Mouse (Mus musculus): Measurements from ENCODE around the gene Dchs1. TPM values are rescaled to one million over a fixed set of nuclear protein-coding genes. Genes with fewer than 3 reads are reported as not detected.
A peak's percentile ranks its signal among the peaks of the same experiment; 100 is the strongest.

The Dchs1 gene
- polyA plus RNA-seq, 1 experiment from 2014 or later = 14.8 TPM

GRCm38 (mm10) chr7:105806125-105806524, 18.7 kb upstream of the Dchs1 start:
- Histone ChIP-seq H3K4me1 (peaks cover 9% of the 10 kb centered on the region), H3K9me3 (no peaks in the 10 kb centered on the region), H3K4me3 (no peak overlapping the region), H3K27ac (replicated peaks) (no peak overlapping the region), H3K27me3 (replicated peaks; ENCODE audit: low read depth, poor library complexity, severe bottlenecking) (no peaks in the 10 kb centered on the region), H3K36me3 (replicated peaks) (peaks cover 33% of the 10 kb centered on the region)
- DNase-seq (ENCODE audit: low spot score) = no peak
- WGBS = 80% methylated on average over 5 of the region's 5 CpGs

GRCm38 (mm10) chr7:105803428-105803827, 16.0 kb upstream of the Dchs1 start:
- Histone ChIP-seq H3K36me3 (replicated peaks) (peaks cover 18% of the 10 kb centered on the region), H3K4me1 (no peaks in the 10 kb centered on the region), H3K9me3 (no peaks in the 10 kb centered on the region), H3K27me3 (replicated peaks; ENCODE audit: low read depth, poor library complexity, severe bottlenecking) (no peaks in the 10 kb centered on the region), H3K27ac (replicated peaks) (no peak overlapping the region), H3K4me3 (no peak overlapping the region)
- DNase-seq (ENCODE audit: low spot score) = no peak

- no peak overlapping the region for H3K27ac ChIP-seq (replicated peaks)
- H3K27me3 ChIP-seq (replicated peaks; ENCODE audit: low read depth, poor library complexity, severe bottlenecking) = no peaks in the 10 kb centered on the region
- H3K4me1 ChIP-seq = no peaks in the 10 kb centered on the region
- H3K9me3 ChIP-seq = no peaks in the 10 kb centered on the region
- no peak for DNase-seq (ENCODE audit: low spot score)
- no peak overlapping the region for H3K4me3 ChIP-seq
- peaks cover 11% of the 10 kb centered on the region for H3K36me3 ChIP-seq (replicated peaks)
- WGBS = 50% methylated on average over 1 of the region's 1 CpGs
Measured at GRCm38 (mm10) chr7:105802771-105803170, 15.3 kb upstream of the Dchs1 start.

- Histone ChIP-seq H3K9me3 (no peaks in the 10 kb centered on the region), H3K4me1 (no peaks in the 10 kb centered on the region), H3K27ac (replicated peaks) (no peak overlapping the region), H3K4me3 (no peak overlapping the region), H3K36me3 (replicated peaks) (peaks cover 7% of the 10 kb centered on the region), H3K27me3 (replicated peaks; ENCODE audit: low read depth, poor library complexity, severe bottlenecking) (no peaks in the 10 kb centered on the region)
- WGBS = 54% methylated on average over 2 of the region's 2 CpGs
- DNase-seq (ENCODE audit: low spot score) = no peak
Measured at GRCm38 (mm10) chr7:105802312-105802711, 14.9 kb upstream of the Dchs1 start.

GRCm38 (mm10) chr7:105796972-105797371, 9.5 kb upstream of the Dchs1 start:
- WGBS = 94% methylated on average over 3 of the region's 3 CpGs
- H3K4me1 ChIP-seq = no peaks in the 10 kb centered on the region
- DNase-seq (ENCODE audit: low spot score) = no peak
- H3K4me3 ChIP-seq = no peak overlapping the region
- no peaks in the 10 kb centered on the region for H3K36me3 ChIP-seq (replicated peaks)
- H3K27me3 ChIP-seq (replicated peaks; ENCODE audit: low read depth, poor library complexity, severe bottlenecking) = no peaks in the 10 kb centered on the region
- H3K9me3 ChIP-seq = no peaks in the 10 kb centered on the region
- H3K27ac ChIP-seq (replicated peaks) = no peak overlapping the region

GRCm38 (mm10) chr7:105795759-105796366, 8.4 kb upstream of the Dchs1 start:
- Histone ChIP-seq H3K4me1 (no peaks in the 10 kb centered on the region), H3K27ac (replicated peaks) (no peak overlapping the region), H3K9me3 (no peaks in the 10 kb centered on the region), H3K27me3 (replicated peaks; ENCODE audit: low read depth, poor library complexity, severe bottlenecking) (peaks cover 5% of the 10 kb centered on the region; the same call in 1 of the 2 replicates), H3K4me3 (no peak overlapping the region), H3K36me3 (replicated peaks) (no peaks in the 10 kb centered on the region)
- DNase-seq (ENCODE audit: low spot score) = no peak
- WGBS = 21% methylated on average over 7 of the region's 7 CpGs

- H3K27me3 ChIP-seq (replicated peaks; ENCODE audit: low read depth, poor library complexity, severe bottlenecking) = peaks cover 22% of the 10 kb centered on the region
- no peaks in the 10 kb centered on the region for H3K9me3 ChIP-seq
- 82% methylated on average over 7 of the region's 7 CpGs for WGBS
- no peak overlapping the region for H3K27ac ChIP-seq (replicated peaks)
- peaks cover under 1% of the 10 kb centered on the region; the same call in 1 of the 2 replicates for H3K4me1 ChIP-seq
- no peak for DNase-seq (ENCODE audit: low spot score)
- H3K36me3 ChIP-seq (replicated peaks) = no peaks in the 10 kb centered on the region
- H3K4me3 ChIP-seq = no peak overlapping the region
Measured at GRCm38 (mm10) chr7:105793701-105794100, 6.2 kb upstream of the Dchs1 start.

GRCm38 (mm10) chr7:105791147-105791546, 3.7 kb upstream of the Dchs1 start:
- no peak overlapping the region for H3K4me3 ChIP-seq
- peaks cover 31% of the 10 kb centered on the region for H3K27me3 ChIP-seq (replicated peaks; ENCODE audit: low read depth, poor library complexity, severe bottlenecking)
- H3K27ac ChIP-seq (replicated peaks) = no peak overlapping the region
- H3K9me3 ChIP-seq = no peaks in the 10 kb centered on the region
- H3K36me3 ChIP-seq (replicated peaks) = peaks cover 1% of the 10 kb centered on the region
- DNase-seq (ENCODE audit: low spot score) = no peak
- WGBS = 94% methylated on average over 1 of the region's 1 CpGs
- H3K4me1 ChIP-seq = peaks cover 22% of the 10 kb centered on the region

- WGBS = 4% methylated on average over 20 of the region's 20 CpGs
- peak; percentile 66 for DNase-seq (ENCODE audit: low spot score)
- peak overlapping the region; percentile 87 for H3K4me3 ChIP-seq
- peaks cover 43% of the 10 kb centered on the region for H3K36me3 ChIP-seq (replicated peaks)
- peaks cover 34% of the 10 kb centered on the region for H3K27me3 ChIP-seq (replicated peaks; ENCODE audit: low read depth, poor library complexity, severe bottlenecking)
- H3K27ac ChIP-seq (replicated peaks) = peak overlapping the region; percentile 99
- peaks cover 57% of the 10 kb centered on the region for H3K4me1 ChIP-seq
- H3K9me3 ChIP-seq = no peaks in the 10 kb centered on the region
Measured at GRCm38 (mm10) chr7:105786506-105787284, 759 bp downstream of the Dchs1 start.

GRCm38 (mm10) chr7:105784556-105784955, 2.9 kb downstream of the Dchs1 start:
- DNase-seq (ENCODE audit: low spot score) = no peak
- 0 out of 2 replicates have a peak overlapping the region, but pooled peaks have one; percentile 21 for H3K27ac ChIP-seq (replicated peaks)
- 24% methylated on average over 4 of the region's 4 CpGs for WGBS
- peaks cover 64% of the 10 kb centered on the region for H3K36me3 ChIP-seq (replicated peaks)
- no peaks in the 10 kb centered on the region for H3K9me3 ChIP-seq
- peaks cover 58% of the 10 kb centered on the region for H3K4me1 ChIP-seq
- peaks cover 21% of the 10 kb centered on the region for H3K27me3 ChIP-seq (replicated peaks; ENCODE audit: low read depth, poor library complexity, severe bottlenecking)
- peak overlapping the region; percentile 87 for H3K4me3 ChIP-seq

GRCm38 (mm10) chr7:105783861-105784260, 3.6 kb downstream of the Dchs1 start:
- 31% methylated on average over 4 of the region's 4 CpGs for WGBS
- peaks cover 71% of the 10 kb centered on the region for H3K36me3 ChIP-seq (replicated peaks)
- peaks cover 14% of the 10 kb centered on the region for H3K27me3 ChIP-seq (replicated peaks; ENCODE audit: low read depth, poor library complexity, severe bottlenecking)
- H3K9me3 ChIP-seq = no peaks in the 10 kb centered on the region
- DNase-seq (ENCODE audit: low spot score) = no peak
- H3K4me3 ChIP-seq = no peak overlapping the region
- H3K4me1 ChIP-seq = peaks cover 65% of the 10 kb centered on the region
- no peak overlapping the region for H3K27ac ChIP-seq (replicated peaks)

- Histone ChIP-seq H3K9me3 (no peaks in the 10 kb centered on the region), H3K4me1 (peaks cover 52% of the 10 kb centered on the region), H3K36me3 (replicated peaks) (peaks cover 87% of the 10 kb centered on the region), H3K4me3 (peak overlapping the region; percentile 52), H3K27ac (replicated peaks) (peak overlapping the region; percentile 91), H3K27me3 (replicated peaks; ENCODE audit: low read depth, poor library complexity, severe bottlenecking) (no peaks in the 10 kb centered on the region)
- peak; percentile 26 for DNase-seq (ENCODE audit: low spot score)
- 32% methylated on average over 4 of the region's 4 CpGs for WGBS
Measured at GRCm38 (mm10) chr7:105778553-105779265, 8.7 kb downstream of the Dchs1 start.
